Mouse (Mus musculus): ENCODE measurements around the gene Col5a3. TPM values are rescaled to one million over a fixed set of nuclear protein-coding genes. Genes with fewer than 3 reads are reported as not detected.

Col5a3 gene
- polyA plus RNA-seq, 1 experiment: 4.6 TPM

DNA sequence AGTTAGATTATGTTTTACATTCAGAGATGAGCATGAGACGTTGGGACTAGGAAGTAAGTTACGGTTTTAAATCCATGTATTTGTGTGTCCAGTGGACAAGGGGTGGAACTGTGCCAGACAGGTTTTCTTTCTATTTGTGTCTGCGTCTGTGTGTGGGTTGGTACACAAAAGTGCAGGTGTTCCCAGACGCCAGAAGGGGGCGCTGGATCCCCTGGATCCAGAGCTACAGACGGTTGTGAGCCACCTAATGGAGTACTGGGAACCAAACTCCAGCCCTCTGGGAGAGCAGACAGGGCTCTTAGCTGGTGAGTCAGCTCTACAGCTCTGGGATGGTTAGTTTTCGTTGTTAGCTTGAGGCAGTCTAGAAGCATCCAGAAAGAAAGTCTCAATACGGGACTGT lies 26.9 kb downstream of the Col5a3 start:
- DNase-seq: no peak
- no peaks in the 10 kb centered on the region for H3K4me1 ChIP-seq (ENCODE audit: control insufficient read depth, insufficient read depth, low read length)
- TF ChIP-seq POLR2A (IDR thresholded peaks at IDR 0.05; ENCODE audit: borderline replicate concordance, extremely low read depth, low read depth, low read length): no peak
- WGBS: 77% methylated on average over 8 of the region's 8 CpGs
- no peak overlapping the region for H3K4me3 ChIP-seq (replicated peaks; ENCODE audit: extremely low read depth, low read depth, low read length)

GRCm38 (mm10) chr9:20785055-20785454 lies 29.8 kb downstream of the Col5a3 start:
- 64% methylated on average over 6 of the region's 6 CpGs for WGBS
- Histone ChIP-seq H3K4me1 (ENCODE audit: control insufficient read depth, insufficient read depth, low read length) (no peaks in the 10 kb centered on the region), H3K4me3 (replicated peaks; ENCODE audit: extremely low read depth, low read depth, low read length) (no peak overlapping the region)
- no peak for DNase-seq
- TF ChIP-seq POLR2A (IDR thresholded peaks at IDR 0.05; ENCODE audit: borderline replicate concordance, extremely low read depth, low read depth, low read length) (no peak), CTCF (IDR thresholded peaks at IDR 0.05; ENCODE audit: insufficient read depth, low read length) (no peak)

GRCm38 (mm10) chr9:20781286-20781685 lies 33.6 kb downstream of the Col5a3 start:
- H3K4me1 ChIP-seq (ENCODE audit: control insufficient read depth, insufficient read depth, low read length): no peaks in the 10 kb centered on the region
- no peak for DNase-seq

GRCm38 (mm10) chr9:20765274-20765673 lies 49.6 kb downstream of the Col5a3 start:
- Histone ChIP-seq H3K4me1 (ENCODE audit: control insufficient read depth, insufficient read depth, low read length) (no peaks in the 10 kb centered on the region), H3K4me3 (replicated peaks; ENCODE audit: extremely low read depth, low read depth, low read length) (no peak overlapping the region)
- TF ChIP-seq CTCF (IDR thresholded peaks at IDR 0.05; ENCODE audit: insufficient read depth, low read length) (no peak), POLR2A (IDR thresholded peaks at IDR 0.05; ENCODE audit: borderline replicate concordance, extremely low read depth, low read depth, low read length) (no peak)
- WGBS: 65% methylated on average over 2 of the region's 2 CpGs
- no peak for DNase-seq

More at GRCm38 (mm10) chr9:20781286-20781685, 33.6 kb downstream of the Col5a3 start:
- no peak overlapping the region for H3K4me3 ChIP-seq (replicated peaks; ENCODE audit: extremely low read depth, low read depth, low read length)
- 72% methylated on average over 3 of the region's 3 CpGs for WGBS
- no peak for TF ChIP-seq CTCF (IDR thresholded peaks at IDR 0.05; ENCODE audit: insufficient read depth, low read length)
- no peak for TF ChIP-seq POLR2A (IDR thresholded peaks at IDR 0.05; ENCODE audit: borderline replicate concordance, extremely low read depth, low read depth, low read length)

DNA sequence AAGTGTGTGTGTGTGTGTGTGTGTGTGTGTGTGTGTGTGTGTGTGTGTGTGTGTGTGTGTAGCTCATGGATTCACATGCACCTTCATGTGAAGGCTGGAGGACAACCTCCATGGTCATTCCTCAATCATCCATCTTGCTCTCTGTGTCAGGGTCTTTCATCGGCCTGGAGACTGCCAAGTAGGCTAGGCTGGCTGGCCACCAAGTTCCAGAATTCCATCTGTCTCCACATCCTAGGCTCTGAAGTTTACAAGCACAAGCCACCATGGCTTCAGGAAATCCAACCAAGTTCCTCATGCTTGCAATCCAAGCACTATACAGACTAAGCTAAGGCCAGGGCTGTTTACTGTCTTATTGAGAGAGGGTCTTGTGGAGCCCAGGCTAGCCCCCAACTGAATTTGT lies 51.8 kb downstream of the Col5a3 start:
- TF ChIP-seq POLR2A (IDR thresholded peaks at IDR 0.05; ENCODE audit: borderline replicate concordance, extremely low read depth, low read depth, low read length) (no peak), CTCF (IDR thresholded peaks at IDR 0.05; ENCODE audit: insufficient read depth, low read length) (no peak)
- 46% methylated on average over 1 of the region's 1 CpGs for WGBS
- no peaks in the 10 kb centered on the region for H3K4me1 ChIP-seq (ENCODE audit: control insufficient read depth, insufficient read depth, low read length)
- no peak overlapping the region for H3K4me3 ChIP-seq (replicated peaks; ENCODE audit: extremely low read depth, low read depth, low read length)
- no peak for DNase-seq

DNA sequence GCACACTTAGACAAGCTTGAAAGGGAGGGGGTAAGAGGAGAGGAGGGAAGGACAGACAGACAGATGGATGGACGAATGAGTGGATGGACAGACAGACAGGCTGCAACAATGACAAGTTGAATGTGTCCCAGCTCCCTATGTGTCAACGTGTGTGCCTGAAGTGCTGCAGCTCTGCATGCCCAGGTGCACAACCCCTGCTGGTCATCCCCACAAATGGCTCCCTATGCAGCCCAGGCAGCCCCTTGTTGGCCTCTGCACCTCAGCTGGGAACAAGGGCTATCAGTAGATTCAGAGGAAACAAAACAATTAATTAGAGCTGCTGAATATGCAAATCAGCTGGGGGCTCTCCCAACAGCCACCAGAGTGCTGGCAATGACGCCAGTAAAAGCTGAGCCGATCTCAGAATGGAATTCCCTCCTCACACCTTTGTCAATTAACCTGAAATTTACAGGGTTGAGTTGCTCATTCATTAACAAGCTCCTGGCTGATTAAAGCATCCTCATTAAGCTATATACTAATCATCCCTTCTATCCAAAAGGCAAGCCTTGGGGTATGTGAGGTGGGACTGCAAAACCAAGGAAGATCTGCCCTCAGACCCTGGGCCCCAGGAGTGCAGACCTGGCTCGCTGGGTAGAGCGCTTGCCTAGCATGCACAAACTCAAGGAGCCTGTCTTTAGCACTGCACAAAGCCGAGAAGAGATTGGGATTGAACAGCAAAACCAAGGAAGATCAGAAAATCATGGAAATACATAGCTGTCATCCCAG lies 52.5 kb downstream of the Col5a3 start:
- Histone ChIP-seq H3K4me3 (replicated peaks; ENCODE audit: extremely low read depth, low read depth, low read length) (no peak overlapping the region), H3K4me1 (ENCODE audit: control insufficient read depth, insufficient read depth, low read length) (no peaks in the 10 kb centered on the region)
- DNase-seq: no peak
- WGBS: 56% methylated on average over 7 of the region's 7 CpGs
- TF ChIP-seq POLR2A (IDR thresholded peaks at IDR 0.05; ENCODE audit: borderline replicate concordance, extremely low read depth, low read depth, low read length): no peak
- no peak for TF ChIP-seq CTCF (IDR thresholded peaks at IDR 0.05; ENCODE audit: insufficient read depth, low read length)

DNA sequence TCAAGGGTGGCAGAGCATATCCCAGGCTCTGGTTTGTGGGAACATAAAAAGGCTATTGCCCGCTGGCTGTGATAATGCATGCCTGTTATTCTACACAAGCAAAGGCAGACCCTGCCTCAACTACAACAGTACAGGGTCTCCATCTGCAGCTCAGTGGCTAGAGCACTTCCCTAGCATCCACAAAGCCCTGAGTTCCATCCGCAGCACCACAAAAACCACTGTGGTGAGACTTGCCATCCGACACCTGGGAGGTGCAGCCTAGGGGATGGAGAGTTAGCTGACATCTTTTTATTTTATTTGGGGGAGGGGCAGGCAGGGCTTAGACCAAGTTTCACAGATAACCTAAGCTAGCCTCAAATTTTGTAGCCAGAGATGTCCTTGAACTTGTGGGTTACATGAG lies 53.5 kb downstream of the Col5a3 start:
- DNase-seq: no peak
- WGBS: 67% methylated on average over 3 of the region's 3 CpGs
- Histone ChIP-seq H3K4me3 (replicated peaks; ENCODE audit: extremely low read depth, low read depth, low read length) (no peak overlapping the region), H3K4me1 (ENCODE audit: control insufficient read depth, insufficient read depth, low read length) (no peaks in the 10 kb centered on the region)
- TF ChIP-seq POLR2A (IDR thresholded peaks at IDR 0.05; ENCODE audit: borderline replicate concordance, extremely low read depth, low read depth, low read length) (no peak), CTCF (IDR thresholded peaks at IDR 0.05; ENCODE audit: insufficient read depth, low read length) (no peak)

- DNase-seq: no peak
- TF ChIP-seq POLR2A (IDR thresholded peaks at IDR 0.05; ENCODE audit: borderline replicate concordance, extremely low read depth, low read depth, low read length): no peak
- no peak for TF ChIP-seq CTCF (IDR thresholded peaks at IDR 0.05; ENCODE audit: insufficient read depth, low read length)
- Histone ChIP-seq H3K4me1 (ENCODE audit: control insufficient read depth, insufficient read depth, low read length) (no peaks in the 10 kb centered on the region), H3K4me3 (replicated peaks; ENCODE audit: extremely low read depth, low read depth, low read length) (no peak overlapping the region)
- WGBS: 26% methylated on average over 12 of the region's 12 CpGs
Measured at GRCm38 (mm10) chr9:20760813-20761212, 54.1 kb downstream of the Col5a3 start.

DNA sequence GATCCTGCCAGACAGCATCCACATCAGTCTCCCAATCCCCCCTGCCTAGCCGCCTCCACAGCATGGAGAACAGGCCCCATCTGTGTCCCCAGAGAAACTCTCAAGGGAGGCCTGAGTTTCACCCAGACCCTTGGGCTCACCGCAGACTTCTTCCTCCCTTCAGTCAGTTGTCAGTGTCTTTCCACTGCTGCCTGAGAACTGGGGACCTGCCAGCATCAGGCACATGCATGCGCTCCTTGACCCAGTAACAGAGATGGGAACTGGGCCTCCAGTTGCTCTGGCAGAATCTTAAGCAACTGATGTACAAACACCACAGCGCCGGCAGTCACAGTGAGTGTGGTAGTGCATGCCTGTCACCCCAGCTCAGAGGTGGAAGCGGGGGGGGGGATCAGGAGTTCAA lies 56.0 kb downstream of the Col5a3 start:
- no peak overlapping the region for H3K4me3 ChIP-seq (replicated peaks; ENCODE audit: extremely low read depth, low read depth, low read length)
- TF ChIP-seq CTCF (IDR thresholded peaks at IDR 0.05; ENCODE audit: insufficient read depth, low read length) (no peak), POLR2A (IDR thresholded peaks at IDR 0.05; ENCODE audit: borderline replicate concordance, extremely low read depth, low read depth, low read length) (no peak)
- no peak for DNase-seq
- H3K4me1 ChIP-seq (ENCODE audit: control insufficient read depth, insufficient read depth, low read length): no peaks in the 10 kb centered on the region
- 78% methylated on average over 6 of the region's 6 CpGs for WGBS

DNA sequence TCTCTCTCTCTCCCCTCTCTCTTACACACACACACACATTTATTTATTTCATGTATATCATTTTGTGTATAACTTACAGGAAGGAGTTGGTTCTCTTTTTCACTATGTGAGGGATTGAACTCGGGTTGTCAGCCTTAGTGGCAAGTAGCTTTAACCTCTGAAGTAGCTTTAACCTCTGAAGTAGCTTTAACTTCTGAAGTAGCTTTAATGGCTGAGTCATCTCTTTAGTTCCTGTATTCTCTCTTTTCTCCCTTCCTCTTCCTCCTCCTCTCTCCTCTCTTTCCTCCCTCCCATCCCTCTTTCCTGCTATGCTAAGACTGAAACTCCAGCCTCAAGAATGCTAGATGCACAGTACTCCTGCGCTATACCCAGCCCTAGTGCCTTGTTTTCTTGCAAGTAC lies 56.6 kb downstream of the Col5a3 start:
- TF ChIP-seq POLR2A (IDR thresholded peaks at IDR 0.05; ENCODE audit: borderline replicate concordance, extremely low read depth, low read depth, low read length) (no peak), CTCF (IDR thresholded peaks at IDR 0.05; ENCODE audit: insufficient read depth, low read length) (no peak)
- no peaks in the 10 kb centered on the region for H3K4me1 ChIP-seq (ENCODE audit: control insufficient read depth, insufficient read depth, low read length)
- DNase-seq: no peak
- 74% methylated on average over 2 of the region's 2 CpGs for WGBS
- no peak overlapping the region for H3K4me3 ChIP-seq (replicated peaks; ENCODE audit: extremely low read depth, low read depth, low read length)
